Comparison of ENCODE assay signal across 13 mouse cellular contexts in genomic region chr19:53734845-53735244, GRCm38 (mm10). TPM values are rescaled to one million over a fixed set of nuclear protein-coding genes. Genes with fewer than 3 reads are reported as not detected.
DNase-seq lines count a peak whose midpoint lies in the region; ATAC-seq and TF ChIP-seq lines count a peak whose summit lies in the region.
"Had no signal": no experiment of that assay in that cellular context is flagged by ENCODE, and none has a peak within 500 bp of the region (broad histone marks: within the 10 kb centered on the region; RNA-seq: fewer than 3 reads in every experiment).

No protein-coding gene starts in this region.

- in situ Hi-C loops in ES-E14 (cut with MboI; ENCODE audit: low sequenced_read_pairs in 2 of 2, unreplicated experiment in 2 of 2), result no loop called here

- TF ChIP-seq CTCF in heart, postnatal 0 days (IDR thresholded peaks at IDR 0.05; ENCODE audit: low read depth), result peak; percentile 53

- H3K9ac ChIP-seq in heart, postnatal 0 days (replicated peaks; ENCODE audit: low read depth, low read length), result no peak overlapping the region
- H3K9ac ChIP-seq in midbrain, embryonic 11.5 days (ENCODE audit: low read length), result no peak overlapping the region
- no peak overlapping the region for H3K9ac ChIP-seq in midbrain, embryonic 15.5 days
- H3K9ac ChIP-seq in ES-E14 (ENCODE audit: insufficient read depth, low read depth, low read length, poor library complexity, severe bottlenecking), result no peak overlapping the region
- H3K9ac ChIP-seq: liver, embryonic 15.5 days had no signal

- no peak for DNase-seq in heart, postnatal 0 days (ENCODE audit: low spot score)
- no peak for DNase-seq in heart, adult 9 months (ENCODE audit: low spot score in 2 of 2)
- peak; percentile 87 for DNase-seq in midbrain, embryonic 11.5 days (ENCODE audit: low spot score, missing footprints)
- DNase-seq in ES-E14 (ENCODE audit: low read depth, low spot score), result no peak
- DNase-seq in heart, postnatal 14 days, result no peak
- DNase-seq in gastrocnemius, postnatal 25 days, result no peak
- DNase-seq: cerebellum, postnatal 25 days; heart, postnatal 4 days; layer of hippocampus, postnatal 36 days had no signal

- H3K4me3 ChIP-seq in heart, postnatal 0 days (ENCODE audit: low read depth, low read length), result no peak overlapping the region
- H3K4me3 ChIP-seq in midbrain, embryonic 11.5 days (ENCODE audit: low read depth, low read length), result no peak overlapping the region
- no peak overlapping the region for H3K4me3 ChIP-seq in midbrain, embryonic 15.5 days
- H3K4me3 ChIP-seq in ES-E14 (ENCODE audit: insufficient read depth in 1 of 2, low read depth in 1 of 2, low read length in 2 of 2, poor library complexity in 1 of 2, severe bottlenecking in 1 of 2), result no peak overlapping the region
- H3K4me3 ChIP-seq: liver, embryonic 15.5 days had no signal

- peaks cover 40% of the 10 kb centered on the region for H3K4me1 ChIP-seq in heart, postnatal 0 days (ENCODE audit: control insufficient read depth, insufficient read depth)
- no peaks in the 10 kb centered on the region for H3K4me1 ChIP-seq in midbrain, embryonic 11.5 days (ENCODE audit: control insufficient read depth, insufficient read depth, low read length)
- H3K4me1 ChIP-seq in midbrain, embryonic 15.5 days, result no peaks in the 10 kb centered on the region
- peaks cover 0 to under 1% of the 10 kb centered on the region in 2 experiments; a peak in 1 of 4 replicates for H3K4me1 ChIP-seq in ES-E14 (ENCODE audit: control insufficient read depth in 2 of 2, insufficient read depth in 2 of 2, low read length in 2 of 2, poor library complexity in 1 of 2)
- H3K4me1 ChIP-seq: liver, embryonic 15.5 days had no signal

- no peaks in the 10 kb centered on the region for H3K27me3 ChIP-seq in heart, postnatal 0 days (ENCODE audit: control insufficient read depth, insufficient read depth, low read length)
- no peaks in the 10 kb centered on the region for H3K27me3 ChIP-seq in midbrain, embryonic 11.5 days (ENCODE audit: control insufficient read depth, insufficient read depth, low read length)
- no peaks in the 10 kb centered on the region for H3K27me3 ChIP-seq in midbrain, embryonic 15.5 days (replicated peaks)
- H3K27me3 ChIP-seq: liver, embryonic 15.5 days had no signal

- TF ChIP-seq EP300 in heart, postnatal 0 days (IDR thresholded peaks at IDR 0.05; ENCODE audit: low read depth), result no peak

- no peak overlapping the region for H3K4me2 ChIP-seq in heart, postnatal 0 days (ENCODE audit: low read depth, low read length)
- H3K4me2 ChIP-seq in midbrain, embryonic 11.5 days, result no peak overlapping the region
- no peak overlapping the region for H3K4me2 ChIP-seq in midbrain, embryonic 15.5 days
- H3K4me2 ChIP-seq: liver, embryonic 15.5 days had no signal

- H3K27ac ChIP-seq in heart, postnatal 0 days (ENCODE audit: low read depth), result no peak overlapping the region
- H3K27ac ChIP-seq in midbrain, embryonic 11.5 days (ENCODE audit: low read depth, low read length), result no peak overlapping the region
- no peak overlapping the region for H3K27ac ChIP-seq in midbrain, embryonic 15.5 days
- H3K27ac ChIP-seq in ES-E14 (ENCODE audit: insufficient read depth, low read depth, low read length, poor library complexity, severe bottlenecking), result no peak overlapping the region
- H3K27ac ChIP-seq: liver, embryonic 15.5 days had no signal

- ATAC-seq in heart, postnatal 0 days (ENCODE audit: insufficient read depth, low read depth), result no peak
- no peak for ATAC-seq in midbrain, embryonic 11.5 days (ENCODE audit: low FRiP score)
- ATAC-seq in midbrain, embryonic 15.5 days (replicated peaks), result no peak
- peak; percentile 63 for ATAC-seq in megakaryocyte progenitor cell, adult 5-6 weeks (replicated peaks; ENCODE audit: poor library complexity)

- intact Hi-C loops in heart, postnatal 14 days (cut with DNase I), result loop anchor here (2.0 kb wide), 1 partner anchor 86 kb away; no protein-coding TSS in a partner anchor

- no peaks in the 10 kb centered on the region for H3K36me3 ChIP-seq in heart, postnatal 0 days (replicated peaks; ENCODE audit: control insufficient read depth, insufficient read depth, low read length)
- H3K36me3 ChIP-seq in midbrain, embryonic 11.5 days (ENCODE audit: control insufficient read depth, insufficient read depth, low read length), result no peaks in the 10 kb centered on the region
- no peaks in the 10 kb centered on the region for H3K36me3 ChIP-seq in midbrain, embryonic 15.5 days (replicated peaks)
- no peaks in the 10 kb centered on the region for H3K36me3 ChIP-seq in ES-E14 (ENCODE audit: control insufficient read depth, insufficient read depth, low read length, poor library complexity, severe bottlenecking)
- H3K36me3 ChIP-seq: liver, embryonic 15.5 days had no signal

- 56% methylated on average over 5 of the region's 5 CpGs for WGBS in heart, postnatal 0 days
- WGBS in midbrain, embryonic 11.5 days, result 60% methylated on average over 5 of the region's 5 CpGs
- 56% methylated on average over 5 of the region's 5 CpGs for WGBS in midbrain, embryonic 15.5 days

- H3K9me3 ChIP-seq in heart, postnatal 0 days (replicated peaks; ENCODE audit: control insufficient read depth, low read length), result no peaks in the 10 kb centered on the region
- H3K9me3 ChIP-seq in midbrain, embryonic 11.5 days (ENCODE audit: control insufficient read depth, low read length), result no peaks in the 10 kb centered on the region
- no peaks in the 10 kb centered on the region for H3K9me3 ChIP-seq in midbrain, embryonic 15.5 days
- no peaks in the 10 kb centered on the region for H3K9me3 ChIP-seq in ES-E14 (ENCODE audit: control insufficient read depth, insufficient read depth, low read depth, low read length)
- H3K9me3 ChIP-seq: liver, embryonic 15.5 days had no signal

TF ChIP-seq in ES-E14, 5 proteins besides CTCF, POLR2A, EP300 and RAD21:
- TF ChIP-seq MAFK (IDR thresholded peaks at IDR 0.05; ENCODE audit: insufficient read depth, low read depth, low read length) (peak; percentile 49; the same call in 1 of the 2 replicates), HCFC1 (IDR thresholded peaks at IDR 0.05; ENCODE audit: borderline replicate concordance, insufficient read depth, low read length) (no peak)

RNA-seq across cellular contexts. Expression of gene Rbm20, which starts 57.7 kb away (rescaled TPM):
- total RNA-seq in heart, postnatal 0 days (2014; rRNA removed; ENCODE audit: low replicate concordance), result 328 and 340 TPM in 2 replicates
- 58.5 and 65.2 TPM in 2 replicates for polyA plus RNA-seq in heart, postnatal 0 days (2015; fragmentation: Nextera tagmentation; extraction: Ambion mirVana)
- 0.73 and 1.0 TPM in 2 replicates for polyA plus RNA-seq in midbrain, embryonic 11.5 days (2014; fragmentation: Nextera tagmentation; extraction: Ambion mirVana)
- 0.87 and 1.0 TPM in 2 replicates for polyA plus RNA-seq in midbrain, embryonic 15.5 days (2015; fragmentation: Nextera tagmentation; extraction: Ambion mirVana)
- 1.4 and 2.5 TPM in 2 replicates for total RNA-seq in ES-E14 (2012; rRNA removed)
- 0.05 TPM in 1 of 2 replicates, not detected in the other for total RNA-seq in megakaryocyte progenitor cell, adult 5-6 weeks (2015)
- total RNA-seq in megakaryocyte progenitor cell, adult 5-6 weeks (2017), result 0.03 and 0.17 TPM in 2 replicates
- total RNA-seq in heart, postnatal 14 days (2021), result 100 to 1,000 TPM; 224 to 225 TPM
- total RNA-seq in gastrocnemius, postnatal 25 days (2021), result 10 to 100 TPM; 51.0 to 79.9 TPM
- total RNA-seq: monocyte, adult 5-6 weeks had no signal

Comparison
In these comparisons a context has a peak if more than half of its experiments do, and no peak if none do; other contexts are left out.
1. RNA of gene Rbm20, which starts 57.7 kb away (total RNA-seq): 328 to 340 TPM in heart, postnatal 0 days, 224 to 225 TPM in heart, postnatal 14 days and 51.0 to 79.9 TPM in gastrocnemius, postnatal 25 days; 1.4 to 2.5 TPM in ES-E14 and 0.03 to 0.17 TPM in megakaryocyte progenitor cell, adult 5-6 weeks; every median in the first group is over 10 times any median in the second.